Mouse (Mus musculus): ENCODE data around the gene Arih1. TPM values are rescaled to one million over a fixed set of nuclear protein-coding genes. Genes with fewer than 3 reads are reported as not detected.

Gene Arih1
- polyA plus RNA-seq, 1 experiment: 162 TPM

GRCm38 (mm10) chr9:59352586-59353252, 133.7 kb downstream of the Arih1 start:
- Histone ChIP-seq H3K4me1 (ENCODE audit: control insufficient read depth, insufficient read depth, low read length) (no peaks in the 10 kb centered on the region), H3K27ac (ENCODE audit: insufficient read depth, low read length) (peak overlapping the region; percentile 64), H3K4me3 (ENCODE audit: insufficient read depth, low read length) (peak overlapping the region; percentile 61)
- no peak; the same call in 1 of the 2 replicates for TF ChIP-seq POLR2A (IDR thresholded peaks at IDR 0.05; ENCODE audit: low read depth, low read length)
- TF ChIP-seq CTCF (IDR thresholded peaks at IDR 0.05; ENCODE audit: borderline replicate concordance, insufficient read depth, low read length): no peak

- Histone ChIP-seq H3K4me3 (ENCODE audit: insufficient read depth, low read length) (no peak overlapping the region), H3K4me1 (ENCODE audit: control insufficient read depth, insufficient read depth, low read length) (no peaks in the 10 kb centered on the region), H3K27ac (ENCODE audit: insufficient read depth, low read length) (no peak overlapping the region)
- no peak for TF ChIP-seq CTCF (IDR thresholded peaks at IDR 0.05; ENCODE audit: borderline replicate concordance, insufficient read depth, low read length)
- TF ChIP-seq POLR2A (IDR thresholded peaks at IDR 0.05; ENCODE audit: low read depth, low read length): no peak
Measured at GRCm38 (mm10) chr9:59346176-59346575, 140.2 kb downstream of the Arih1 start.

GRCm38 (mm10) chr9:59340002-59340401, 146.4 kb downstream of the Arih1 start:
- no peak overlapping the region for H3K4me3 ChIP-seq (ENCODE audit: insufficient read depth, low read length)
- peaks cover 2% of the 10 kb centered on the region; the same call in 1 of the 2 replicates for H3K4me1 ChIP-seq (ENCODE audit: control insufficient read depth, insufficient read depth, low read length)
- H3K27ac ChIP-seq (ENCODE audit: insufficient read depth, low read length): no peak overlapping the region
- TF ChIP-seq CTCF (IDR thresholded peaks at IDR 0.05; ENCODE audit: borderline replicate concordance, insufficient read depth, low read length): 0 out of 2 replicates have a peak, but pooled peaks have one; percentile 39
- no peak for TF ChIP-seq POLR2A (IDR thresholded peaks at IDR 0.05; ENCODE audit: low read depth, low read length)

- Histone ChIP-seq H3K4me3 (ENCODE audit: insufficient read depth, low read length) (no peak overlapping the region), H3K27ac (ENCODE audit: insufficient read depth, low read length) (no peak overlapping the region), H3K4me1 (ENCODE audit: control insufficient read depth, insufficient read depth, low read length) (peaks cover 2% of the 10 kb centered on the region; the same call in 1 of the 2 replicates)
- no peak for TF ChIP-seq POLR2A (IDR thresholded peaks at IDR 0.05; ENCODE audit: low read depth, low read length)
- no peak for TF ChIP-seq CTCF (IDR thresholded peaks at IDR 0.05; ENCODE audit: borderline replicate concordance, insufficient read depth, low read length)
Measured at GRCm38 (mm10) chr9:59339107-59339506, 147.3 kb downstream of the Arih1 start.

- Histone ChIP-seq H3K4me1 (ENCODE audit: control insufficient read depth, insufficient read depth, low read length) (peaks cover 2% of the 10 kb centered on the region; the same call in 1 of the 2 replicates), H3K27ac (ENCODE audit: insufficient read depth, low read length) (no peak overlapping the region), H3K4me3 (ENCODE audit: insufficient read depth, low read length) (no peak overlapping the region)
- TF ChIP-seq CTCF (IDR thresholded peaks at IDR 0.05; ENCODE audit: borderline replicate concordance, insufficient read depth, low read length) (no peak), POLR2A (IDR thresholded peaks at IDR 0.05; ENCODE audit: low read depth, low read length) (no peak)
Measured at GRCm38 (mm10) chr9:59338411-59338810, 148.0 kb downstream of the Arih1 start.

Other genes with a start within 250 kb of the Arih1 start
- 52.6 and 59.3 TPM in 2 replicates for gene Adpgk, start 195.1 kb downstream of the Arih1 start, polyA plus RNA-seq (2011; ENCODE audit: insufficient read length, low read depth, missing spikeins)
- 5.8 and 6.5 TPM in 2 replicates for gene Bbs4, start 133.1 kb downstream of the Arih1 start, polyA plus RNA-seq (2011; ENCODE audit: insufficient read length, low read depth, missing spikeins)
- 144 TPM in 2 replicates for gene Hexa, start 52.9 kb upstream of the Arih1 start, polyA plus RNA-seq (2011; ENCODE audit: insufficient read length, low read depth, missing spikeins)
- 2.3 and 2.4 TPM in 2 replicates for gene Tmem202, start 53.2 kb upstream of the Arih1 start, polyA plus RNA-seq (2011; ENCODE audit: insufficient read length, low read depth, missing spikeins)
- not detected in 2 replicates for gene Celf6, start 91.3 kb upstream of the Arih1 start, polyA plus RNA-seq (2011; ENCODE audit: insufficient read length, low read depth, missing spikeins)
- gene Parp6, start 130.7 kb upstream of the Arih1 start, polyA plus RNA-seq (2011; ENCODE audit: insufficient read length, low read depth, missing spikeins): 30.5 and 32.4 TPM in 2 replicates
- gene Pkm, start 169.8 kb upstream of the Arih1 start, polyA plus RNA-seq (2011; ENCODE audit: insufficient read length, low read depth, missing spikeins): 1,030 and 1,261 TPM in 2 replicates
- gene Gramd2, start 193.5 kb upstream of the Arih1 start, polyA plus RNA-seq (2011; ENCODE audit: insufficient read length, low read depth, missing spikeins): 0.53 and 0.67 TPM in 2 replicates